Mouse (Mus musculus): ENCODE measurements at regions not wholly inside any gene's neighbourhood (a gene's known extent, or its start where the extent isn't known, plus 50 kb on each side); places are given as distances from the start of the nearest gene placed in this dataset.
A peak's percentile ranks its signal among the peaks of the same experiment; 100 is the strongest.
"Not testable (repeated sequence)": the region's sequence is repeated elsewhere in the genome, so short reads cannot be mapped to it uniquely, and the experiment has no call there.

DNA sequence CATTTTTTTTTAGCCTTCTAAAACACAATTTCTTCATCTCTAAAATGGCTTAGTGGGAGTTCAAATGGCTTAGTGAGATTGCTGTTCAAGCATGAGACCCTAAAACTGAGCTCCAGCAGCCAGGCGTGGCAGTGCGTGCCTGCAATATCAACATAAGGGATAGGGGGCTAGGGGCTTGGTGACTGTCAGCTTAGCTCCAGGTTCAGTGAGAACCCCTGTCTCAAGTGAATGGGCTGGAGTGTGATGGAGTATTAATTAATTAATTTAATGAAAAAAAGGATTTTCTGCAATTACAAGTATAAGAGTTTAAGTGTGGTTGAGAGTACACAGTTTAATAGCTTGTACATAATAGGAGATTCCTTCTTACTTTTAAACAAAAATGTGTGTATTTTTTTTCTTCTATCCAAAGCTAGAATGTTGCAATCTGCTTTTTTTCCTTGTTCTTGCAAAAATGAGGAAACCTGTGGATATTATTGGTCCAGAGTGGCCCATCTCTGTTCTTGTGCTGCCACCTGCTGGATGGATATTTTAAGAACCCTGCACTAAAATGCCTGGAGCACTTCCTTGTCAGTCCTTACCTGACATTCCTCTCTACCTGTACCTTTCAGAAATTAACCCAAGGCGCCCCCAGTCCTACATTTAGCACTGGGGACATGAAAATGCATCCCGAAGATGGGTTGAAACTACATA, 54.0 kb upstream of the Usp47 start:
- DNase-seq (ENCODE audit: low spot score in 2 of 2): peak in 1 of 2 experiments; percentile 4

DNA sequence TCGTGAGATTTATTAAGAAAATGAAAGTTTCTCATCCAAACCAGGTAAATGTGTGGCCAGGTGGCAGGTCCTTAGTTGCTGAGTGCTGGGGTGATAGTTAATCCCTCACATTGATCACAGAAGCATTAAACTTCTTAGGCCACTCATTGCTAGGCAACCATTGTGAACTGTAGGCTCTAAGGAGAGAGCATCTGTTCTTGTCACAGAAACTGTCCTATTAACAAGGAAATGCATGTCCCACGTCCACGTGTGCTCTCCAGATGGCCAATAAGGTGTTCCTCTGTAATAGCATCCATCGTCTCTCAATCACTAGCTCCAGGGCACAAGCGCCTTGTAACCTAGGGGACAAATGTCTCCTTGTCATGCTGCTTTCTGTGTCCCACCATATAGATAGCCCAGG, 55.0 kb upstream of the Usp47 start:
- no peak for DNase-seq (ENCODE audit: low spot score in 2 of 2)

DNA sequence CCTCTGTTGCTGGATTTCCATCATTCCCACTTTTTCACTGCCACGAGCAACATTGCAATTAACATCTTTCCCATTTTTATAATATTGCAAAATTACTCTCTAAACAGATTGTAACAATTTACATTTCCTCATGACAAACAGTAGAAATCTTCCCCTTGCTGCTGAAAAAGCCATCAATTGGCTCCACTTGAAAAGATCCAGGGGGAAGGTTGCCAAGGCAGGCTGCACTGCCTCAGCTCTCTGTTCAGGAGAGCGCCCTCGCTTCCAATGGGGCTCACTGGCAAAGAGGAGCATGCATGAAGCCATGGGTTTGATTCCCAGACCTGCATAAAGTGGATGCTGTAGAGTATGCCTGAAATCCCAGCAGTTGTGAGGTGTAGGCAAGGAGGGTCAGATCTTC, 56.6 kb upstream of the Usp47 start:
- DNase-seq (ENCODE audit: low spot score in 2 of 2): no peak

- DNase-seq (ENCODE audit: low spot score in 2 of 2): no peak
These were observed 59.3 kb upstream of the Usp47 start for GRCm38 (mm10) chr7:111963969-111964368.

- no peak for DNase-seq (ENCODE audit: low spot score in 2 of 2)
These were observed 63.3 kb upstream of the Usp47 start for GRCm38 (mm10) chr7:111959977-111960376.

- DNase-seq (ENCODE audit: low spot score in 2 of 2): no peak
These were observed 66.6 kb upstream of the Usp47 start for GRCm38 (mm10) chr7:111956671-111957070.

GRCm38 (mm10) chr7:111939631-111940030, 83.7 kb upstream of the Usp47 start:
- no peak for DNase-seq (ENCODE audit: low spot score in 2 of 2)

DNA sequence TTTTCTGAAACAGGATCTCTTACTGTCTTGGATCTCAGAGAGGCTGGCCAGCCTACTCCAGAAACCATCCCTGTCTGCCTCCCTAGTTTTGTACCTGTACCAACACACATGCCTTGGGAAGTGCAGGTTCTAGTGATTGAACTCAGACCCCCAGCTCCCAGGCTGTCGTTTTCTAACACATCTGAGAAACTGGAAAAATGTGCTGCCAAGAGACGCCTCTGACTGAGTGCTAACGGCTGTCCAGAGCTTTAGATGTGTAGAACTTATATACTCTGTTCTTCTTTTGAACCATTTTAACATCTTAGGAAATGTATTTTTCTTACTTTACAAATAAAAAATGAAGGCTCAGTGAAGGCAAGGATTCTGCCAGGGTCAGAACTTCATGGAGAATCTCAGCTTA, 85.8 kb upstream of the Usp47 start:
- no peak for DNase-seq (ENCODE audit: low spot score in 2 of 2)

DNA sequence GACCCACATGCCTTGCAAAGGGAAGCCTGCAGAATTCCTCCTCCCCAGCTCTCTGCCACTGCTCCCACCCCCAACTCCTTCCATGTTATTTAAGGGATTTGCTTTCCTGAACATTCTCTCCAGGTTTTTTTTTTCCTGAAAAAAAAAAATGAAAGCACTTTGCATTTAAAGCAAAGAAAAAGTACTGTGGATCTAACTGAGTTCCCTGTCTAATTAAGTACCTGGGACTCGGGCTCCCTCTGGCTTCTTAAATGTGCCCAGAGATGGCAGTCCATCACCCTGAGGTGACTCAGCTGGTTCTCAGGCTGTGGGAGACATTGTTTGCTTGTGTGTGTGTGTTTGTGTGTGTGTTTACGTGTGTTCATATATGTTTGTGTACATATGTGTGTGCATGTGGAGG, 86.2 kb upstream of the Usp47 start:
- no peak for DNase-seq (ENCODE audit: low spot score in 2 of 2)

- no peak for DNase-seq (ENCODE audit: low spot score in 2 of 2)
These were observed 90.6 kb upstream of the Usp47 start for GRCm38 (mm10) chr7:111932725-111933124.

GRCm38 (mm10) chr7:111919961-111920360, 103.3 kb upstream of the Usp47 start:
- DNase-seq (ENCODE audit: low spot score in 2 of 2): no peak

DNA sequence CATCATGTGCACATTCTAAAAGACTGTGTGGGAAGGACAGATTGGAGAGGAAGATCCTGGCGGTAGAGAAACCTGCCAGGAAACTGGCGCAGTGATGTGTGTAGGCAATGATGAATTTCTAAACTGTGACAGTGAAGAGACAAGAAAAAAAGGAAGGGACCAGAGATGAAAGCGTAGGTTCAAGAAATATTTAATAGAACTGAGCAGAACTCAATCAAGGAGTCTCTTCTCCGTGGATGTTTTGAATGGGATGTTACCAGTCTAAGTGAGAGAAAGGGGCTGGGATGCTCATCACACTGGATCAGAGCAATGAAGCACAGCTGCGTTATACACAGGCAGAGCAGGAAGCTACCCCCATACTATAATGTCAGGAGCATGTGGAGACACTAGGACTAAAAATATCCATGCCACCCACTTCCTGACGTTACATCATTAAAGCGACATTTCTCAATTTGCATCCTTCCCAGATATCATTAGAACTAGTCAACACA, 119.5 kb upstream of the Usp47 start:
- DNase-seq (ENCODE audit: low spot score in 2 of 2): no peak

- DNase-seq (ENCODE audit: low spot score in 2 of 2): no peak
These were observed 117.2 kb upstream of the Galnt18 start for GRCm38 (mm10) chr7:111897016-111897415.

- DNase-seq (ENCODE audit: low spot score in 2 of 2): no peak
These were observed 116.5 kb upstream of the Galnt18 start for GRCm38 (mm10) chr7:111896255-111896654.

- no peak for DNase-seq (ENCODE audit: low spot score in 2 of 2)
These were observed 103.2 kb upstream of the Galnt18 start for GRCm38 (mm10) chr7:111882991-111883390.

- DNase-seq (ENCODE audit: low spot score in 2 of 2): no peak
These were observed 100.4 kb upstream of the Galnt18 start for GRCm38 (mm10) chr7:111880067-111880675.

DNA sequence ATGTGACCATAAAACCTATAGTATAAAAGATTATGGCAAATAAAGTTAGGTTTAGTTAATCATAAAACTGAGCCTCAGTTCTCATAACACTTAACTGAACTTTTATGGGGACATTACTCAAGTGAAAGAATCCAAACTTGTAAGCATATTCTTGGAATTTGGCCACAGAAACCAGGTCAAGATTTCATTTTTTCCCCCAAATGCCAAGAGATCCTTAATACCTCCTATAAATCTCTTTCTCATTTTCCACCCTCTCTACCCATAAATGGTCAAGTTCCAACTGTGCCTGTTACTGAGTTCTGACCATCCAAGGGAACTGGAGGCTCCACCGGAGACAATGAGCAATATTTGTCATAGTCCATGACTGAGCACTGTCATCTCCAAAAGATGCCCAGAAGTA, 97.8 kb upstream of the Galnt18 start:
- DNase-seq (ENCODE audit: low spot score in 2 of 2): no peak

DNA sequence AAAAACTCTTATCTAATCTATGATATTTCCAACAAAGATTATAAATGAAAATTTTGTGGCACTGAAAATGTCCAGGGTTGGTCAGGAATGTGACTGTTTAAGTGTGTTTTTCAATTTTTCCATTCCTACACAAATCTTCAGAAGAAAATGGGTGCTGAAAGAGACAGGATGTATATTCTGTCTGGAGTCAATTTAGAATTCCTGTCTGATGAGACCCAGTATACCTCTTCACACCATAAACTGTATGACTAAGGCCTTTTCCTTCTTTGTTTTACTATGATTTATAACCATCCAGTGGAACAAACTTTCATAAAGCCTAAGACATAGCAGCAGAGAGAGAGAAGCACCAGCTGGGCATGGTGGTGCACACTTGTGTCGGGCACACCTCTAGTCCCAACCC, 96.2 kb upstream of the Galnt18 start:
- no peak for DNase-seq (ENCODE audit: low spot score in 2 of 2)

DNA sequence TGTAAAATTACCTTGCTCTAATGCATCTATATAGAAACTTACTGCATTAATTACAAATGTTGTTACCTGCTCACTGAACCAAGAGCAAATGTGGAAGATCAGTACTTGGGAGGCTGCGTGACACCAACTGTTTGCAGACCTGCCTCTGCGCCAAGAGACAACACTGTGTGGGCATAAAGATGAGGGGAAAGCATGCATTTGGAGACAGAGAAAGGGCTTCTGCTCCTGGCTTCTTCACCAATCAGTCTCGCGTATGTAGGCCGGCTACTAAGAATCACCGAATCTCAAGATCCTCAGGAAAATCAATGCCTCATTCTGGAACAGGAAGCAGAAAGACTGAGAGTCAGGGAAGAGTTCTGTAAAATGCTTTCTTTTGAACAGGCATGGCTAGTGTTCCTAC, 89.6 kb upstream of the Galnt18 start:
- DNase-seq (ENCODE audit: low spot score in 2 of 2): no peak

GRCm38 (mm10) chr7:111863035-111863434, 83.3 kb upstream of the Galnt18 start:
- DNase-seq (ENCODE audit: low spot score in 2 of 2): no peak

GRCm38 (mm10) chr7:111858291-111858690, 78.5 kb upstream of the Galnt18 start:
- not testable (repeated sequence) for DNase-seq (ENCODE audit: low spot score in 2 of 2)

- DNase-seq (ENCODE audit: low spot score in 2 of 2): no peak
These were observed 77.2 kb upstream of the Galnt18 start for GRCm38 (mm10) chr7:111856977-111857376.

- DNase-seq (ENCODE audit: low spot score in 2 of 2): no peak
These were observed 75.5 kb upstream of the Galnt18 start for GRCm38 (mm10) chr7:111855309-111855708.

DNA sequence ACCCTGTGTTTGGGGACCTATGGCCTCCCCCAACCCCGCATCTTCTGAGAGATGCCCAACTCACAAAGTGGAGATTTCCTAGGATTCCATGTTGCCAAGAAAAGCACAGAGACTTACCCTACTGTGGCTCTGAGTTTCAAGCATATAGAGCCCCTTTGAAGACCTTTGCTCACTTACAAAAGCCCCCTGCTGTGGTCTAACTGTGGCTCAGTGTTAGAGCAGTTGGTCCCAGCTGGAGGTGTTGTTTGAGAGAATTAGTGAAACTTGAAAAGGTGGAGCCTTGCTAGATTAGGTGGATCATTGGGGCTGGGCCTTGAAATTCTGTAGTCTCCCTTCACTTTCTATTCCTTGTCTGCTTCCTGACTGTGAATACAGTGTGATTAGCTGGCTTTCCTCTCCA, 66.6 kb upstream of the Galnt18 start:
- no peak for DNase-seq (ENCODE audit: low spot score in 2 of 2)

Measured in natural killer cell, adult 2 months (primary cell).